Mouse (Mus musculus): Measurements from ENCODE around the gene Tmem151b. TPM values are rescaled to one million over a fixed set of nuclear protein-coding genes. Genes with fewer than 3 reads are reported as not detected.

Tmem151b gene
- polyA plus RNA-seq, 1 experiment from 2014 or later: 14.3 TPM

- Histone ChIP-seq H3K27ac (ENCODE audit: low read depth, low read length) (no peak overlapping the region), H3K36me3 (ENCODE audit: control insufficient read depth, insufficient read depth, low read length) (no peaks in the 10 kb centered on the region), H3K4me3 (ENCODE audit: low read depth, low read length) (no peak overlapping the region), H3K9ac (replicated peaks; ENCODE audit: low read depth, low read length) (no peak overlapping the region), H3K4me2 (ENCODE audit: low read depth, low read length) (no peak overlapping the region), H3K9me3 (ENCODE audit: control insufficient read depth, low read length) (no peaks in the 10 kb centered on the region), H3K4me1 (ENCODE audit: control insufficient read depth, insufficient read depth, low read length) (peaks cover 10% of the 10 kb centered on the region; the same call in 1 of the 2 replicates), H3K27me3 (ENCODE audit: control insufficient read depth, insufficient read depth, low read length) (no peaks in the 10 kb centered on the region)
- WGBS: 81% methylated on average over 7 of the region's 7 CpGs
- ATAC-seq (ENCODE audit: low read depth): no peak
Observed at GRCm38 (mm10) chr17:45578843-45579242, 29.4 kb upstream of the Tmem151b start.

GRCm38 (mm10) chr17:45578242-45578641 is 28.8 kb upstream of the Tmem151b start:
- no peak overlapping the region for H3K4me2 ChIP-seq (ENCODE audit: low read depth, low read length)
- ATAC-seq (ENCODE audit: low read depth): no peak
- H3K9ac ChIP-seq (replicated peaks; ENCODE audit: low read depth, low read length): no peak overlapping the region
- no peaks in the 10 kb centered on the region for H3K27me3 ChIP-seq (ENCODE audit: control insufficient read depth, insufficient read depth, low read length)
- H3K27ac ChIP-seq (ENCODE audit: low read depth, low read length): no peak overlapping the region
- no peaks in the 10 kb centered on the region for H3K36me3 ChIP-seq (ENCODE audit: control insufficient read depth, insufficient read depth, low read length)
- H3K4me1 ChIP-seq (ENCODE audit: control insufficient read depth, insufficient read depth, low read length): peaks cover 10% of the 10 kb centered on the region; the same call in 1 of the 2 replicates
- H3K4me3 ChIP-seq (ENCODE audit: low read depth, low read length): no peak overlapping the region
- H3K9me3 ChIP-seq (ENCODE audit: control insufficient read depth, low read length): no peaks in the 10 kb centered on the region
- 63% methylated on average over 5 of the region's 5 CpGs for WGBS

DNA sequence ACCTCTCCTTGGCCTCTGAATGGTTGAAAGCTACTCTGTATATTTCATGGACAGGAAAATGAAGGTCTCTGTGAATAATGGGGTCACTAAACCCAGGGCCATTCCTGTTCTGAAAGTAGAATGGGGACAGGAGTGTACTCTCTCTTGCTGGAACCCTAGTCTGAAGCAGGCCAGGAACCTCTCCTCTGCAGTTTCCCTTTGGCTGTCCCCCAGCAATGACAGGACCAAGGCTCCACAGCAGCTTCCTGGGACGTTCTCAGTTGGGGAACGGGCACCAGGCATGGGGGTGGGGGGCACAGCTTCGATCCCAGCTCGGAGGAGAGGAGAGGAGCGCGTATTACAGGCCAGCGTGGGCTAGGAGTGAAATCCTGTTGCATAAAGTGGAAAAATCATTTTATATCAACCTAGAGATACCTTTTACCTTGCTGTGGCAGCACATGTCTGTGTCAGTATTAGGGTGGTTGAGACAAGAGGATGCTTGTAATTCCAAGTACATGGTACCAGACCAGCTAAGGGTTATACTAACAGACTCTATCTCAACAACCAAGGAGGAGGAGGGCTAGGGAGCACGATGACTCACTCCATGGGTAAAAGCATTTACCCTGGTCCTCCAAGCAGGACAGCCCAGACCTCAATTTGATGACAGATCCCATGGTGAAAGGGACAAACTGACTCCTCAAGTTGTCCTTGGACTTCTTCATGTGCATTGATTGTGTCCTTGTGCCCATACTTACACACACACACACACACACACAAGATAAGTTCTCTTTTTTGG is 25.8 kb upstream of the Tmem151b start:
- Histone ChIP-seq H3K9me3 (ENCODE audit: control insufficient read depth, low read length) (no peaks in the 10 kb centered on the region), H3K36me3 (ENCODE audit: control insufficient read depth, insufficient read depth, low read length) (peaks cover 14% of the 10 kb centered on the region), H3K4me3 (ENCODE audit: low read depth, low read length) (no peak overlapping the region), H3K27me3 (ENCODE audit: control insufficient read depth, insufficient read depth, low read length) (no peaks in the 10 kb centered on the region), H3K27ac (ENCODE audit: low read depth, low read length) (peak overlapping the region; percentile 99), H3K4me2 (ENCODE audit: low read depth, low read length) (peak overlapping the region; percentile 92), H3K4me1 (ENCODE audit: control insufficient read depth, insufficient read depth, low read length) (peaks cover 20% of the 10 kb centered on the region), H3K9ac (replicated peaks; ENCODE audit: low read depth, low read length) (peak overlapping the region; percentile 98)
- 87% methylated on average over 8 of the region's 8 CpGs for WGBS
- ATAC-seq (ENCODE audit: low read depth): no peak

- H3K27me3 ChIP-seq (ENCODE audit: control insufficient read depth, insufficient read depth, low read length): no peaks in the 10 kb centered on the region
- H3K9me3 ChIP-seq (ENCODE audit: control insufficient read depth, low read length): no peaks in the 10 kb centered on the region
- peak; percentile 67 for ATAC-seq (ENCODE audit: low read depth)
- WGBS: under 1% methylated on average over 17 of the region's 17 CpGs
- peak overlapping the region; percentile 100 for H3K4me3 ChIP-seq (ENCODE audit: low read depth, low read length)
- H3K4me1 ChIP-seq (ENCODE audit: control insufficient read depth, insufficient read depth, low read length): peaks cover 20% of the 10 kb centered on the region
- H3K36me3 ChIP-seq (ENCODE audit: control insufficient read depth, insufficient read depth, low read length): peaks cover 25% of the 10 kb centered on the region
- peak overlapping the region; percentile 99 for H3K27ac ChIP-seq (ENCODE audit: low read depth, low read length)
- H3K9ac ChIP-seq (replicated peaks; ENCODE audit: low read depth, low read length): peak overlapping the region; percentile 98
- peak overlapping the region; percentile 92 for H3K4me2 ChIP-seq (ENCODE audit: low read depth, low read length)
Observed at GRCm38 (mm10) chr17:45574129-45574761, 24.8 kb upstream of the Tmem151b start.

DNA sequence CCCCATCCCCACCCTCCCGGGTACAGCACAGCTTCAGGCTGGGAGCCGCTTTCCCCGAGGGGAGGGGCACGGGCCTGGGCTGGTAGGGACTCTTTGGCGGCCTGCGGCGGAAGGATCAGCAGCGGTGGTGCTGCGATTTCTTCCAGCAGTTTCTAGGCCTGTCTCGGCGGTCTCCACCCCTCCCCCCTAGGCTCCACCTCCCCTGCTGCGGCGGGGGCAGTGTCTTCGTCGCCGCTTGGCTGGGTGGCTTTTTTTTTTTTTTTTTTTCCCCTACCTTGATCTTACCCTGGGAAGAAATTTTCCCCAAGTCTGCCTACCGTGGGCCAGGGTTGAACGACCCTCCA is 24.3 kb upstream of the Tmem151b start:
- Histone ChIP-seq H3K4me3 (ENCODE audit: low read depth, low read length) (peak overlapping the region; percentile 100), H3K9me3 (ENCODE audit: control insufficient read depth, low read length) (no peaks in the 10 kb centered on the region), H3K4me1 (ENCODE audit: control insufficient read depth, insufficient read depth, low read length) (peaks cover 20% of the 10 kb centered on the region), H3K36me3 (ENCODE audit: control insufficient read depth, insufficient read depth, low read length) (peaks cover 30% of the 10 kb centered on the region), H3K4me2 (ENCODE audit: low read depth, low read length) (peak overlapping the region; percentile 92), H3K9ac (replicated peaks; ENCODE audit: low read depth, low read length) (peak overlapping the region; percentile 98), H3K27me3 (ENCODE audit: control insufficient read depth, insufficient read depth, low read length) (no peaks in the 10 kb centered on the region), H3K27ac (ENCODE audit: low read depth, low read length) (peak overlapping the region; percentile 99)
- WGBS: under 1% methylated on average over 18 of the region's 18 CpGs
- peak; percentile 69 for ATAC-seq (ENCODE audit: low read depth)

DNA sequence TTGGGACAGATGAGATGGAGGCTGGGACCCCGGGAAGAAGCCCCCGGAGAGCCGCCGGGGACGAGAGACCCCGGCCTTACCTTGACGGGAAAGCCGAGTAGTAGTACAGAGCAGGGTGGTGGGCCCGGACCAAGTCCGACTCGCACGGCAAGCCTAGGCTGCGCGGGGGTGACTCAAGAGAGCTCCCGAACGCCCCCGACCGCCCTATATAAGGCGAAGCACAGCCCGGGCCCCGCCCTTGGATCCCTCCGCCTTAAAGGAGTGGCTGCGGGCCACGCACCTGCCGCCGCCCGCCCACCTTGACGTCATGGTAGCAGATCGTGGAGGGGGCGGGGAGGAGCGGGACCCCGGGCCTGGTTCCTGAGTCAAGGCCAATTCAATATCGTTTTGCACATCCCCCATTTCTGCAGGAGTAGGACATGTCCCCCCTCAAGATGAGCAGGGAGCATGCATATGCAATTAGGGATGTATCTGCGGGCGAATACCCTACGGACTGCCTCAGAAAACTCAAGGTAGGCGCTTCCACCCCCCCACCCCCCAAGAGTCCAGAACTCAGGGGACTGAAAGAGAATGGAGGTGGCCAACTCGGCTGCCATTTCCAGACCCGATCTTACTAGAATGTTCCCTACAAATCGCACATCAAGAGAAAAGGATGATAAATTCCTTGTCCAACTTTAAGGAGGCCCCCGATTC is 23.8 kb upstream of the Tmem151b start, which contains the start of gene Hsp90ab1:
Gene Hsp90ab1 (minus strand): TSS at position 185 of the 693 bp plus-strand sequence.
- H3K27me3 ChIP-seq (ENCODE audit: control insufficient read depth, insufficient read depth, low read length): no peaks in the 10 kb centered on the region
- H3K9me3 ChIP-seq (ENCODE audit: control insufficient read depth, low read length): no peaks in the 10 kb centered on the region
- H3K27ac ChIP-seq (ENCODE audit: low read depth, low read length): peak within 1 kb of the TSS; percentile 99
- H3K4me2 ChIP-seq (ENCODE audit: low read depth, low read length): peak within 1 kb of the TSS; percentile 92
- peak within 1 kb of the TSS; percentile 98 for H3K9ac ChIP-seq (replicated peaks; ENCODE audit: low read depth, low read length)
- peaks cover 35% of the 10 kb centered on the region for H3K36me3 ChIP-seq (ENCODE audit: control insufficient read depth, insufficient read depth, low read length)
- peak; percentile 81 for ATAC-seq (ENCODE audit: low read depth)
- H3K4me1 ChIP-seq (ENCODE audit: control insufficient read depth, insufficient read depth, low read length): peaks cover 20% of the 10 kb centered on the region
- peak within 1 kb of the TSS; percentile 100 for H3K4me3 ChIP-seq (ENCODE audit: low read depth, low read length)
- WGBS: under 1% methylated on average over 38 of the region's 41 CpGs

- Histone ChIP-seq H3K9ac (replicated peaks; ENCODE audit: low read depth, low read length) (peak overlapping the region; percentile 98), H3K27ac (ENCODE audit: low read depth, low read length) (peak overlapping the region; percentile 99), H3K4me3 (ENCODE audit: low read depth, low read length) (peak overlapping the region; percentile 100), H3K27me3 (ENCODE audit: control insufficient read depth, insufficient read depth, low read length) (no peaks in the 10 kb centered on the region), H3K9me3 (ENCODE audit: control insufficient read depth, low read length) (no peaks in the 10 kb centered on the region), H3K36me3 (ENCODE audit: control insufficient read depth, insufficient read depth, low read length) (peaks cover 43% of the 10 kb centered on the region), H3K4me1 (ENCODE audit: control insufficient read depth, insufficient read depth, low read length) (peaks cover 20% of the 10 kb centered on the region), H3K4me2 (ENCODE audit: low read depth, low read length) (peak overlapping the region; percentile 92)
- under 1% methylated on average over 55 of the region's 57 CpGs for WGBS
- peak; percentile 48 for ATAC-seq (ENCODE audit: low read depth)
Observed at GRCm38 (mm10) chr17:45572103-45573086, 22.9 kb upstream of the Tmem151b start.

DNA sequence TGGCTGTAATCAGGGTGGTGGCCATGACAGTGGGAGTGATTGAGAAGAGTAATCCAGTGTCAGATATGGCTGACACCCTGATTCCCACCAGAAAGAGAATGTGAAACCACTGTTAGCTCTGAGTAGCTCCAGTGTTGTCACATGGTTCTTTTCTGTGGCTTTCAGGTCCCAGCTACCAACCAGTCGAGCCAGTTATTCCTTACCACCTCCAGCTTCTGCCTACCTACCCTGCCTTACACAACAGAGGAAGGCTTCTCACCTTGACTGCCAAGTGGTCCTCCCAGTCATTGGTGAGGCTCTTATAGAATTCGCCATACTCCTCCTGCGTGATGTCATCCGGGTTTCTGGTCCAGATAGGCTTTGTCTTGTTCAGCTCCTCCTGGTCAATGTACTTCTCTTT is 20.5 kb upstream of the Tmem151b start:
- WGBS: 83% methylated on average over 4 of the region's 4 CpGs
- H3K9ac ChIP-seq (replicated peaks; ENCODE audit: low read depth, low read length): no peak overlapping the region
- H3K9me3 ChIP-seq (ENCODE audit: control insufficient read depth, low read length): no peaks in the 10 kb centered on the region
- no peak overlapping the region for H3K4me2 ChIP-seq (ENCODE audit: low read depth, low read length)
- no peaks in the 10 kb centered on the region for H3K27me3 ChIP-seq (ENCODE audit: control insufficient read depth, insufficient read depth, low read length)
- H3K27ac ChIP-seq (ENCODE audit: low read depth, low read length): no peak overlapping the region
- H3K4me1 ChIP-seq (ENCODE audit: control insufficient read depth, insufficient read depth, low read length): peaks cover 21% of the 10 kb centered on the region
- no peak for ATAC-seq (ENCODE audit: low read depth)
- H3K36me3 ChIP-seq (ENCODE audit: control insufficient read depth, insufficient read depth, low read length): peaks cover 57% of the 10 kb centered on the region
- no peak overlapping the region for H3K4me3 ChIP-seq (ENCODE audit: low read depth, low read length)

All from neural tube, embryonic 14.5 days (tissue).